Mouse (Mus musculus) megakaryocyte-erythroid progenitor cell, adult 5-6 weeks (primary cell): ENCODE data around the gene Cers5. TPM values are rescaled to one million over a fixed set of nuclear protein-coding genes. Genes with fewer than 3 reads are reported as not detected.
A peak's percentile ranks its signal among the peaks of the same experiment; 100 is the strongest.

Experiments
- ATAC-seq: replicated peaks from 2 replicates; pipeline ENCODE4 v1.8.0; 2016; ENCODE audit warnings: mild to moderate bottlenecking, inconsistent platforms; ENCODE audit not compliant: severe bottlenecking, poor library complexity, low FRiP score, low TSS enrichment
- total RNA-seq, 2 experiments: library from RNA; stranded (forward) in 1 of 2; stranded (reverse) in 1 of 2; fragments of 200-1000, 215-1000 nt in 1 of 2; fragments of >200 nt in 1 of 2; fragmentation: Nextera tagmentation in 1 of 2; gene quantifications; 2 replicates each; pipeline ENCODE4 v1.2.3; 2014 to 2017

Gene Cers5
- total RNA-seq, 2 experiments from 2014 or later, result 2.2 to 7.2 TPM

DNA sequence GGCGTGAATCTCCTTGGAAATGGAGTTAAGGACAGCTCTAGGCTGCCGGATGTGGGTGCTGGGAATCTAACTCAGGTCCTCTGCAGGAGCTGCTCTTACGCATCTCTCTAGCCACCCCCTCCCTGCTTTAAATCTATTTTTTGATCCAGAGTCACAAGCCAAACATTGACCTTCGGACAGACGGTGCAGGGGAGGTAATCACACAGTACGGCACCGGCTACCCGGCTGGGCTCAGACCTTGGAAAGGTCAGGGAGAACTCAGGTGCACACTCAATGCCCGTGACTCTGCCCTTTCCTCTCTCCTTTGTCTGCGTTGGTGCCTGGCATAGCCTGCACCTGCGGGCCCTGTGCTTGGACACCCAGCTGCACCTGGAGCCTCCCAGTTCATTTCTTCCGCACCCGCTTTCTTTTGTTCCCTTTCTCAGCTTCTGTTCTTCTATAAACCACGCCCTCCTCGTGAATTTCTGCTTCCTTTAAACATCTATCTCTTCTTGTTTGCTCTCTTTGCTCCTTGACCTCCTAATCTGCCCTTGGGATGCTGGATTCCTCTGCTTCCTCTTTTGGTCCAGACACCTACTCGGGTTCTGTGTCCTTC is 19.6 kb upstream of the Cers5 start:
- ATAC-seq, result no peak

DNA sequence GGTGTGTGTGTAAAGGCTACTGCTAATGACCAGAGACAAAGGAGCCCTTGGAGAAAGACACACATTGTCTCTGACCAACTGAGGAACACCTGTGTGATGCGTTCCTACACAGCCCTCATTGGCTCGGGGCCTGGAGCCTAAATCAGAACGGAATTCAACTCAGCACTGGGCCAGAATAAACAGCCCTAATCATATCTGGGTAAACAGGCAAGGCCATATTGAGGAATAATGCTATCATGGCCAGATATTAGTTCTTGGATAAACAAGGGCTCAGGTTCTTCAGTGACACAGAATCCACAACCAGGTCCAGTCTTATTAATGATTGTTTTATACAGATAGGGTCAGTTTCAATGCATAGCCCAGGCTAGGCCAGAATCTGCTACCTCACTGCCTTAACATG is 18.3 kb upstream of the Cers5 start:
- no peak for ATAC-seq

DNA sequence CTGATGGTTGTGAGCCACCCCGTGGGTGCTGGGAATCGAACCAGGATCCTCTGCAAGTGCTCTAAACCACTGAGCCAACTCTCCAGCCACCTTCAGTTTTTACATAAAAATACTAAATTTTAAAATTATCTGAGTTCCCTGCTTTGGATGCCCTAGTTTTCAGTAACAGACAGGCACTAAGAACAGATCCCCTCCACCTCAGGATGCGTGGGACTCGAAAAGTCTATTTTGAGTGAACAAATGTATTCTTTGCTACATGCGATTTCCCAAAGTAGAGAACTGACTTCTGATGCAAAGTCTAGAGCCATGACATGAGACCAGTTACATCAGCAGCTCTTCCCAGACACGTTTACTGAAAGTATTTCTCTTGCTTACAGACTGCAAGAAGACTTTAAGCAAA is 17.8 kb upstream of the Cers5 start:
- ATAC-seq, result no peak

DNA sequence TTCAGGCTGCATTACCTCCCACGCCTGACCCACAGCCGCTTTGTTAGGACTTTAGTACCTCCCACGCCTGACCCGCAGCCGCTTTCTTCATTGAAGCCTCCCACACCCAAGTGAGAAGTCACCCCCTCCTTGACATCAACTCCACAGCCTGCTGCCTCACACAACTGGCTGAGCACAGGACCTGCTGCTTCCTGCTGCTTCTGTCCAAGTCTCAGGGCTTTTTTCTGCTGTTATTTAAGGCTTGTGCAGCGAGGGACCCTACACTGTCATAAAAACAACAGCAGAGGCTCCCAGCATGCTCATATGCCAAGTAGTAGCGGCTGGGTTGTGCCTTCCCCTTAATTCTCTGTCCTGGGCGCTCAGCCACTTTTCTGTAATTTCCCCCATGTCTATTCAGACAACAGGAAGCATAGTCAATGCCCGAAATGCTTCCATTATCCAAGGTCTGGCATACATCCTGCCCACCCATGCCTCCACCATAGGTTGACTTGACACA is 15.0 kb upstream of the Cers5 start:
- ATAC-seq, result no peak

DNA sequence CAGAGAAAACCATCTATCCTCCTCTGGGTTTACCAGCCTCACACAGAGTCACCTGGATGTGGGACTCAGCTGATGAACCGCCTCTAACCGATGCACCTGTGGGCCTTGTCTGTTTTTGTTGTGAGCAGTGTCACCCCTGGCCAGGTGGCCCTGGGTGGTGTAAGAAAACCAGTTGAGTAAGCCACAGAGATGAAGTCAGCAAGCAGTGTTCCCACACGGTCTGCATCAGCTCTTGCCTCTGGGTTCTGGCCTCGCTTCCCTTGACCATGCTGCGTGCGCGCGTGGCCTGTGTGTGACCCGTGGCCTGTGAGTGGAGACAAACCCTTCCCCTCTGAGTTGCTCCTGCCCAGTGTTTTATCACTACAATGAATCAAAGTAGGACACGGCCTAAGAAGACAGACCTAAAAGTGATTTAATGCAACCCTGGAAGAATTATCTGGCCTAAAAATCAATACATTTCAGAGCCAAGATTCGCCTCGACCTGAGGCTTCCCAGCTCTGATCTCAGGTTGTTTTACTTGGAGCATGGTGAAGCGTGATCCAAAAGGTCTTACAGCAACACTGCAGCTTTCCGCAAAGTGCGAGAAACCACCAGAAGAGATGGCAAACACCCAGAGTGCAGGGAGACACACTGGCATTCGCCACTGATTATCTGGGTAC is 6.1 kb upstream of the Cers5 start:
- ATAC-seq, result no peak

DNA sequence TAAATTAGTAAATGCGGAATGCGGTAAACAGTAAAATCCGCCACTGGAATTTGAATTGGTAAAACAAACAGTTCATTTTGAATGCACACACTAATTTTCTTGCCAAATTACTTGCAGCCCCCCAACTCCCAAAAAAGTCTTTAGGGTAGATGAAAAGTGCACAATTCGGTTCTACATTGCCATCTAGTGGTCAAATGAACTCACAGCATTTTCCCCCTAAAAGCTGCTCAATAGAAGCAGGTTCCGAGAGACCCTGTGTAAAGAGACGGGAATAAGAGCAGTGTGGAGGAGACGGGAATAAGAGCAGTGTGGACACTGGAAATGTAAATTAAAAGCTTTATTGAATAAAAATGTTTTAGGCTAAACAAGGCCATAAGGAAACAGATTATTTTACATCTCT is 5.5 kb upstream of the Cers5 start:
- ATAC-seq, result peak; percentile 56

DNA sequence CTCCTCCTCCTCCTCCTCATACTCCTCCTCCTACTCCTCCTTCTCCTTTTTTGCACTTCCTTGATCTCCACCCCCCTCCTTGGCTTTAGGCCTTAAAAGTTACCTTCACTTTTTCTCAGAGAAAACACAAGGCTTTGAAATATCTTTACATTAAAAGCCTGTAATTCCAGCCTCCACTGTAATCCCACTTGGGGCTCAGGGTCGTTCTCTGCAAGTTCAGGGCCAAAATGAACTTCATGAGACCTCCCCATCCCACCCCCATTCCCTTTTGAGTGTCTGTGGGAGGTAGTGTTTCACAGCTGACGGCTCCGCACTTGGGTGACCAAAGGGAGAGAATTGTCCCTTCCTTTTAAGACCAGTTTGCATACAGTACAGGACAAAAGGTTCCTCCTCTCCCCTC is 240 bp upstream of the Cers5 start:
- ATAC-seq, result no peak

DNA sequence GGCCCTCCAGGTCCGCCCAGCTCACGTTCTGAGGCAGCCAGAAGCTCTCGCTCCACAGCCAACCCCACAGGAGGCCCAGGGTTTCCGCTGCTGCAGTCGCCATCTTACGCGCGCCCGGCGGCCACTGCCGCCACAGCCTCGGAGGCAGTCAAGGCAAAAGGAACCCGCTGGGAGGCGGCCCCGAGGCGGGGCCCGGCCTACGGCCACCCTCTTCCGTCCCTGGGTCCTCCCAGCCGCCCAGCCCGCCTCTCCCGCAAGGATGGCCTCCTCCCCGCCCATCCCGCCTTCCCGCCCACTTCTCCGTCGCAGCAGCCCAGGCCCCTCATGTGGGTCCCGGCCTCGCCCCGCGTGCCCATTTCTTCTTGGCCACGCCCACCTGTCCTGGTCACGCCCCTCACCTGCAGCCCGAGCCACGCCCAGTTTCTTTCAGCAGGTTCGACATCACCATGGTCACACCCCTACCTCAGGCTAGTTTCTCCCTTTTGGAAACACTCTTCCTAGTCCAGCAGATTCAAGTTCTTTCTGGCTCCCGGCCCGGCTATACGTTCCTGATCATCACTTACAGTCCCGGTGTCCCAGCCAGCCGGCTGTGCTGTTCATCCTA is 306 bp downstream of the Cers5 start:
- ATAC-seq, result peak; percentile 84

DNA sequence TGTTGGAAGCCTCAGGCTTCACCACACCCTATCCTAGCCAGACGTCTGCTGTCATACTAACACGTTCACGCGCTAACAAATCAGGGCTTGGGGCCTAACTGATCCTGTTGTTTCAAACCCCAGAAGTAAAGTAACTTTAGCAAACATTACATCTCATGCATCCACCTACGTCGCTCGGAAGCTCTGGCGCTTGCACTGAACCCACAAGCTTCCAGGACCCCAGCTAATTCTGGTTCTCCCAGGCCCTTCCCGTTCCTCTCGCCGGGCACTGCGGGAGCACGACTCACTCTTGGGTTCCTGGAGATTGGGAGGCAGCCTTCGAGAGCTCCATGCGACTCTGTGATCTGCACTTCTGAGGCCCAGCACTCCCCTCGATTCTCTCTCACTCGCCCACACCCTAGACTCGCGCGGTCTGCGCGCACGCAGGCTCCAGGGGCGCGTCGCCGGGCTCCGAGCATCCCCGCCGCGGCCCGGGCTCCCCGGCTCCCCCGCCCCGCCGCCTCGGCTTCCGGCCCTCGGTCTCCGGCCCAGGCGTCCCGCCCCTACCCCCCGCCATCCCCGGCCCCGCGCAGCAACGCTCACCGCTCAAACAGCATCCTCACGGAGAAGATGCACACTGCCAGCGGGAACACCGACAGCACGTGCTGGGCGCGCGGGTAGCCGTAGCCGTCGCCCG is 946 bp downstream of the Cers5 start:
- ATAC-seq, result no peak

DNA sequence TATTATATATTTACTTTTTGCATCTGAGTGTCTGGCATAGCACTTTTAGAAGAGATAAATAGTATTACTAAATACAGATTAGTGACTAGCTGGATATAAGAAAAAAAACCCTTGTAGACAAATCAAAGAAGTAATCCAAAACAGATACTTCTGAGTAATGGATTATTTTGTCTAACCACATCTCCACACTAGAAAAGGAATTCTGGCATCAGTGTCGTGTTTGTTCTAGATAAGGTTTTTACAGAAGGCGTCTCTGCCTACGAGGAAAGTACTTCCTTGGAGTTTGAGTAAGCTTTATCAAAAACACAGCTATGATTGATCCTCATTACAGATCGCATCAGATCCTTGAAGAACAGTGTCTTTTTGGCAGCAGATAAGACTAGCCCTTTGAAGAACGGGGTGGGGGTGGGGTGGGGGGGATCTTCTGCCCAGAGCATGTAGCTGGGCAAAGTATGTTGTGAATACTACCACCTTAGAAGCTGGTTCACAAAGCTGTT is 1.6 kb downstream of the Cers5 start:
- ATAC-seq, result no peak

DNA sequence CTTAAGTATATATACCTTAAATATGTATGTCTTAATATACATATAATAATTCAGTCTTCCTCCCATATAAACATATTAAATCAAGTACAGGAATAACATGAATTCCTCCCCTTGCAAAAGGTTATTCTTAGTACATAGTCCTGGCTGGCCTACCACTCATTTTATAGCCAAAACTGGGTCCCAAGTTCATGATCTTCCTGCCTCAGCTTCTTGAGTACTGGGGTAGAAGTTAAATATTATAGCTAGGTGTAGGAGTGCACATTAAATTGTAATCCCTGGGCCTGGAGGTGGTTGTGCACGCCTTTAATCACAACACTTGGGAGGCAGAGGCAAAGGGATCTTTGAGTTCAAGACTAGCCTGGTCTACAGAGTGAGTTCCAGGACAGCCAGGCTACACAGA is 3.9 kb downstream of the Cers5 start:
- no peak for ATAC-seq

DNA sequence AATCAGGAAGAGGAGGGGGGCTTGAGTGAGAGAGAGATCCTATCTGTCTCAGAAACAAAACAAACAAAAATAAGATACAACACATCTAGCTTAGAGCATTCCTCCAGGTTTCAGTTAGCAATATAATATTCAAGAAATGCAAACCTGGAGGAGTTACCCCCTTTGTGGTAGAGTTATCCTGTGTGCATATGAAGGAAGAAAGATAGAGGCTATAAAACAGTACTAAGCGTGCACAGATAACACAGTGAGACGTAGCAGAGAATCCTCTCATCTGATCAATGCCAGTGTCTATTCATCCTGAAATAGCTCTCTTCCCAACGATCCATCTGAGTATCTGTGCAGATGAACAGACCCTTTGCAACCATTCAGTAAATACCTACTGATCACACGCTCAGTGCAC is 5.2 kb downstream of the Cers5 start:
- 0 out of 2 replicates have a peak, but pooled peaks have one; percentile 11 for ATAC-seq

DNA sequence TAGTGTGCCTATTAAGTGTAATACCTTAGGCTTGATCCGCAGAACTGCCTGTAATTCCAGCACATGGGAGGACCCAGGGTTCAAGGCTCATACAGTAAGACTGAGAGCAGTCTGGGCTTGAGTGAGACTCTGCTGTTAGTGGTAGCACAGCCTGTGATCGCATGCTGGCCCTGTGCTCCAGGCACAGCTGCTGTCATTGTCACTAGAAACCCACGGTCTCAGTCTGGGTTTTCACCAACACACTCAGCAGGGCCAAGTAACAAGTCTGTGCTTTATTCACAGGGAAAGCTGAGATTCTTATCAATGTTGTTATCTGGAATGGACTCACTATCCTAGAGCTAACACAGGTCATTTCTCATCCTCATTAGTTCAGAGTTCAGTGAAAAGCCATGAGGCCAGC is 18.5 kb downstream of the Cers5 start:
- ATAC-seq, result no peak

DNA sequence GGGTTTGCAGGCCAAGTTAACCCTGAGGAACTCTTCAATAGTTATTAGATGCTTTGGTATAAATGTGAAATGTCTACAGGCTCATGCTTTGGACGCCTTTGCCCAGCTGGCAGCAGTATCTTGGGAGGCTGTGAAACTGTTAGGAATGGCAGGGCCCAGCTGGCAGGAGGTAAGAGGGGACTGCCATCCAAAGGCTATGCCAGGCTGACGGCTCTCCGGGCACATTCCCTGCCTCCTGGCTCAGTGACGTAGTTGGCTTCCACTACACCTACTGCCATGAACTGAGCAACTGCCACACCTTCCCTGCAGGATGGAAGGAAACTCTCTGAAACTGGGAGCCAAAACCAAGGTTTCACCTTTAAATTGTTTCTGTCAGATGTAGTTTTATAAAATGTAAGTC is 32.5 kb downstream of the Cers5 start:
- no peak for ATAC-seq

DNA sequence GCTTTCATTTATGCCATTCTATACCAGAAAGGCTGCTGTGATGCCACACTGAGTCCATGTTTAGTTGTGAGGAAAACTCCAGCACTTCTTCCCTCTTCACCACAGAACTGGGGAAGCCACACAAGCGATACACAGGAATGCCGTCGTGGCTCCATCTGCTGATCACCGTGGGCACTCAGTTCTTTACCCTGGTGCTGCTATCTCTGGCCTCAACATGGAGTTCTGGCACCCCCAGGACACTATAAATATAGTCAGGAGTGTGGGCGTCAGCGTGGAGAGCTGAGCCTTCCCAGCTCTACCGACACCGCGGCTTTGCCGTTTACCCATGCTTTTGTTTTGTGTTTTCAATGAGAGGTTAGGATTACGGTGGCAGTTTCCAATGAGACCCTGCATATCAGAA is 36.0 kb downstream of the Cers5 start:
- no peak for ATAC-seq

DNA sequence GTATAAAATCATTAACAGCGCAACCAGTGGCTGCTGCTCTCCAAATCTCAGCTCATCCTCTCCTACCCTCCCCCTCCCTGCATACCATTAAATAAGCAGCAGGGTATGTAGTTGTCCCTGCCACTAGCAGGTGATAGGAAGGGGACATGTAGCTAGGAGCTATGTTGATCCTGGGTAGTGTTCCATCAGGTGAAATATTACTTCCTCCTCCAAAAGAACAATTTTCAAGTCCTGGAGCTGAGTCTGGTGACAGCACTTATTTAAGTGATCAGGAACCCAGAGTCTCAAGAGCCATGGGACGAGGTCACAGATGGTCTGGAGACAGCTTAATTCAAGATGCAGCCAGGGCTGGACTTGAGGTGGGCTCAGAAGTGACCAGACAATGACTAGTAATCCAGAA is 37.1 kb downstream of the Cers5 start:
- ATAC-seq, result no peak

DNA sequence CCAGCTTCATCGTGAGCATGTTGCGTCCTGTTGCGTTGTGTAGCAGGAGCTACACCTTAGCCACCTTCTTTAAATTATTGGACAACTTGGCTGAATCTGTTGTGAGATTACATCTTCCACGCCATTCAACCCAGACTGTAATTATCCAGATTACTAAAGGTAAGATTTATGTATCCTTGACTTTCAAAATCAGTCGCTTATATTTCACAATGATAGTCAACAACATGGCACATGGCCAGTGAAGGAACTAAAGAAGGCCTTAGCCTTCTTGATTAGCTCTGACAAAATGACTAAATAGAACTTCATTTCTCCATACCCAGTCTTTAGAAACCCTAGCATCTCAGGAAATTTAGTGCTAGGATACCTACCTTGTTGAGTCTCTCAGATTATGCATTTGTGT is 39.5 kb downstream of the Cers5 start:
- no peak for ATAC-seq

DNA sequence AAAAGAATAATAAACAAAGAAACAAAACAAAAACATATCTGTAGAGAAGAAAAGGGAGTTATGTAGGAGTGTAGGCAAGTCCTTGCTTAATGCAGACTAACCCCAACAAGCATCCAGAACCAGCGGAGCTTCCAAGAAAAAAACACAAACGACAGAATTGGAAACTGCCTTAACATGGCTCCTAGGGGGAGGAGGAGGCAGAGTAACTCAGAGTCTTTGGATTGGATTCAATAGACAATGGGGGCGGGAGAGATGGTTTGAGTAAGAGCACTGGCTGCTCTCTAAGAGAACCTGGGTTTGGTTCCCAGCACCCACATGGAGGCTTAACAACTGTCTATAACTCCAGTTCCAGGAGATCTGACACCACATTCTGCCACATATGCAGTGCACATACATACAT is 41.0 kb downstream of the Cers5 start:
- ATAC-seq, result no peak

DNA sequence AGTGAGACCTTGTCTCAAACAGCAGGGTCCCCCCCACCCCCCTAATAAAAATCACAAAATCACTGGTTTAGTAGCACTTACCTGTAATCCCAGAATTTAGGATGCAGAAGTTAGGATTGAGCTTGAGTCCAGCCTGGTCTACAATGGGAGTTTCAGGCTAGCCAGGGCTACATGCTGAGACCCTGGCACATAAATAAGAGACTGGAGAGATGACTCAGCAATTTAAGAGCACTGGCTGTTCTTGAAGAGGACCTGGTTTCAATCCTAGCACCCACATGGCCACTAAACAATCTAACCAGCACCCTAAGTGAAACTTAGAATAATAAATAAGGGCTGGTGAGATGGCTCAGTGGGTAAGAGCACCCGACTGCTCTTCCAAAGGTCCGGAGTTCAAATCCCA is 41.5 kb downstream of the Cers5 start:
- no peak for ATAC-seq

DNA sequence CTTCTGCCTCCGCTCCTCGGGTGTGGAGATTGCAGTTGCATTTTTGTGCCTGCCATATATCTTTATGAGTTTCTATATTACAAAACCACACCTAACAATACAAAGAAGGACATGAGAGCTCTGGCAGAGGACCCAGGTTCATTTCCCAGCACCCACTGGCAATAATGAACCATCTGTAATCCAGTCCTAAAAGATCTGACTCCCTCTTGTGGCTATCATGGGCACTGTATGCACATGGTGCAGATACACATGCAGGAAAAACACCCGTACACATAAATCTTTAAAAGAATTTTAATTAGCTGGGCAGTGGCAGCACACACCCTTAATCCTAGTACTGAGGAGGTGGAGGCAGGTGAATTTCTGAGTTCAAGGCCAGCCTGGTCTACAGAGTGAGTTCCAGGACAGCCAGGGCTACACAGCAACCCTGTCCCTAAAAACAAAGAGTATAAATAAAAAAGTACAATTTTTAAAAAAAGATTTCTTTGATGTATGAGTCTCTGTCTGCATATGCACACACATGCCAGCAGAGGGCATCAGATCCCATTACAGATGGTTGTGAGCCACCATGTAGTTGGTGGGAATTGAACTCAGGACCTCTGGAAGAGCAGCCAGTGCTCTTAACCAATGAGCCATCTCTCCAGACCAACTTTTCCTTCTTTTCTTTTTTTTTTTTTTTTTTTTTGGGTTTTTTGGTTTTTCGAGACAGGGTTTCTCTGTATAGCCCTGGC is 43.5 kb downstream of the Cers5 start:
- ATAC-seq, result no peak
